Mouse (Mus musculus) megakaryocyte, embryonic 14.5 days (primary cell): Measurements from ENCODE around the gene Rbp1. TPM values are rescaled to one million over a fixed set of nuclear protein-coding genes. Genes with fewer than 3 reads are reported as not detected.

ENCODE experiments used
- H3K27me3 ChIP-seq: replicated peaks from 2 replicates; pipeline ENCODE3; 2012; ENCODE audit warnings: inconsistent platforms
- H3K36me3 ChIP-seq: replicated peaks from 2 replicates; pipeline ENCODE3; 2012; ENCODE audit warnings: low read length, inconsistent platforms, mixed read lengths
- H3K4me1 ChIP-seq: 2 replicates; pipeline ENCODE4 v1.6.1; 2012; ENCODE audit warnings: inconsistent platforms
- H3K4me3 ChIP-seq: replicated peaks from 2 replicates; pipeline ENCODE3; 2012; ENCODE audit warnings: moderate library complexity, mild to moderate bottlenecking, inconsistent platforms
- H3K9me3 ChIP-seq: 2 replicates; pipeline ENCODE4 v1.6.1; 2012; ENCODE audit warnings: inconsistent platforms
- FLI1 ChIP-seq: IDR thresholded peaks from 2 replicates; pipeline ENCODE4 v1.6.1; 2012; ENCODE audit warnings: low read length, inconsistent platforms, mixed read lengths
- GATA1 ChIP-seq: IDR thresholded peaks from 3 replicates; pipeline ENCODE4 v1.6.1; 2012; ENCODE audit warnings: mixed read lengths, low read length, inconsistent platforms, borderline replicate concordance
- polyA plus RNA-seq: library from polyadenylated mRNA; stranded (reverse); fragments of >175 nt; gene quantifications from 2 replicates; pipeline ENCODE4 v1.2.3, GENCODE M21; 2012; ENCODE audit warnings: low replicate concordance; ENCODE audit not compliant: insufficient read depth

Rbp1 gene
- polyA plus RNA-seq, 1 experiment: 10.7 TPM

GRCm38 (mm10) chr9:98489532-98489931 lies 66.8 kb downstream of the Rbp1 start:
- H3K27me3 ChIP-seq: no peaks in the 10 kb centered on the region
- peak overlapping the region; percentile 67 for H3K4me3 ChIP-seq
- H3K4me1 ChIP-seq: peaks cover 100% of the 10 kb centered on the region
- TF ChIP-seq FLI1: peak; percentile 47; the same call in 1 of the 2 replicates
- TF ChIP-seq GATA1: peak; percentile 89
- H3K36me3 ChIP-seq: no peaks in the 10 kb centered on the region
- H3K9me3 ChIP-seq: no peaks in the 10 kb centered on the region

DNA sequence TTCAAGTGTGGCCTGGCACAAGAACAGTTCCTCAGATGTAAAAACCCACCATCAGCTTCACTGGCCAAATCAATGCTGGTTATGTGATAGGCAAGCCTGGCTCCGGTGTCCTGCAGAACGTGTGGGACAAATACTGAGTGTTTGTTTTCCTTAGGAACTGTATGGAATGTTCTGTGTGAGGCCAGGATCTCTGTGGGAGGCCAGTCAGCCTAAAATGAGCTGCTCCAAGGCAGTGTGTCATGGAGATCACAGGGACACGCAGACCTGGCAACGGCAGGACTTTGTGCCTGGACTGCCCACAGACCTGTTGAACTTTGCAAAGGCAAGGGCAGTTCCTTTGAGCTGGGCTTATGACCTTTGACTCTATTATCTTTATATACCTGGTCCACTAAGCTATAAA lies 67.4 kb downstream of the Rbp1 start:
- H3K27me3 ChIP-seq: no peaks in the 10 kb centered on the region
- no peaks in the 10 kb centered on the region for H3K9me3 ChIP-seq
- peak overlapping the region; percentile 83 for H3K4me3 ChIP-seq
- H3K36me3 ChIP-seq: no peaks in the 10 kb centered on the region
- TF ChIP-seq FLI1: no peak
- TF ChIP-seq GATA1: no peak
- peaks cover 100% of the 10 kb centered on the region for H3K4me1 ChIP-seq

DNA sequence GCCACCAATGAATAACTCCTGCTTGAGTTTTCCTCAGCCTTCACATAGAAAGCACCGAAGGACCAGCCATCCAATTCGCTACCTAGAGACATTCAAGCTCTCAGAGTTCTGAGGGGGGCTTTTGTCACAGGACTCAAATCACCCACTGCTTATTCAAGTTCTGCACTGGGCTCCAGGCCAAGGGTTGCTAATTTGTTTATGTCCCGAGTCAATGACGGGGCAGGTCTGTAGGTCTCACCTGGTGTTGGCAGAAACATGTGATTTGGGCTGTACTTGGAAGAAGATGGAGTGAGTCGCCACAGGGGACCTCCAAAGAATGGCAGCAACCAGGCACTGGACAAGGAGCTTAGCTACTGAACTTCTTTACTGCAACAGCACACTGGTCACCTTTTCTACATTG lies 68.3 kb downstream of the Rbp1 start:
- no peak overlapping the region for H3K4me3 ChIP-seq
- no peaks in the 10 kb centered on the region for H3K9me3 ChIP-seq
- no peaks in the 10 kb centered on the region for H3K36me3 ChIP-seq
- H3K27me3 ChIP-seq: no peaks in the 10 kb centered on the region
- TF ChIP-seq FLI1: no peak
- no peak for TF ChIP-seq GATA1
- peaks cover 100% of the 10 kb centered on the region for H3K4me1 ChIP-seq

- Histone ChIP-seq H3K36me3 (no peaks in the 10 kb centered on the region), H3K9me3 (no peaks in the 10 kb centered on the region), H3K4me3 (no peak overlapping the region), H3K27me3 (no peaks in the 10 kb centered on the region), H3K4me1 (peaks cover 100% of the 10 kb centered on the region)
- TF ChIP-seq FLI1 (no peak), GATA1 (no peak)
Measured at GRCm38 (mm10) chr9:98492212-98492611, 69.5 kb downstream of the Rbp1 start.

GRCm38 (mm10) chr9:98492821-98493220 lies 70.1 kb downstream of the Rbp1 start:
- H3K27me3 ChIP-seq: no peaks in the 10 kb centered on the region
- no peaks in the 10 kb centered on the region for H3K36me3 ChIP-seq
- TF ChIP-seq GATA1 (no peak), FLI1 (no peak)
- no peaks in the 10 kb centered on the region for H3K9me3 ChIP-seq
- H3K4me1 ChIP-seq: peaks cover 100% of the 10 kb centered on the region
- H3K4me3 ChIP-seq: no peak overlapping the region

Other genes starting within 250 kb of the Rbp1 start
- gene Nmnat3, start 135.5 kb upstream of the Rbp1 start, polyA plus RNA-seq: 23.2 and 30.2 TPM in 2 replicates
- 2.4 TPM in 1 of 2 replicates, not detected in the other for gene Rbp2, start 63.2 kb downstream of the Rbp1 start, polyA plus RNA-seq
- gene Copb2, start 140.8 kb downstream of the Rbp1 start, polyA plus RNA-seq: 18.2 TPM in 1 of 2 replicates, not detected in the other
- gene Mrps22, start 178.7 kb downstream of the Rbp1 start, polyA plus RNA-seq: 8.7 and 13.9 TPM in 2 replicates